Mouse (Mus musculus): ENCODE measurements around the gene Ntsr1.

Ntsr1 gene

DNA sequence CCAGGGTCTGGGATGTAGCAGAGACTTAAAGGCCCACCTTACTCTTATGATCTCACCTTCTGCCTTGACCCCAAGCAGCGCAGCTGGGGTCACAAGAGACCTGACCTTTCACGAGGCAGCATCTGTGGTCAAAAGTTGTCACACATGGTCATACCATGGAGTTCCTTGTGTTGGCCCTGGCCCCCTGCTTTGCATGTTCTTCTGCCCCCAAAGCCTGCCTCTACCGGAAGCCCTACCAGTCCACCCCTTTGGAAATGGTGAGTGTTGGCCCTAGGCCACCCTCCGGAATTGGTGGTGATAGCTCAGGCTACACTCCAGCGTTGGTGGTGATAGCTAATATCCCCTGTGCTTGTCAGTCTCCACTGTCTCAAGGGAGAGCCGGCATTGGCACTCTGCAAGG lies 63.5 kb downstream of the Ntsr1 start:
- no peak for DNase-seq

- DNase-seq: no peak
These were observed 64.1 kb downstream of the Ntsr1 start for GRCm38 (mm10) chr2:180563841-180564240.

GRCm38 (mm10) chr2:180566240-180566913 lies 66.6 kb downstream of the Ntsr1 start:
- DNase-seq: peak; percentile 73

GRCm38 (mm10) chr2:180569028-180569643 lies 69.4 kb downstream of the Ntsr1 start:
- DNase-seq: peak; percentile 45

- no peak for DNase-seq
These were observed 76.7 kb downstream of the Ntsr1 start for GRCm38 (mm10) chr2:180576482-180576881.

DNA sequence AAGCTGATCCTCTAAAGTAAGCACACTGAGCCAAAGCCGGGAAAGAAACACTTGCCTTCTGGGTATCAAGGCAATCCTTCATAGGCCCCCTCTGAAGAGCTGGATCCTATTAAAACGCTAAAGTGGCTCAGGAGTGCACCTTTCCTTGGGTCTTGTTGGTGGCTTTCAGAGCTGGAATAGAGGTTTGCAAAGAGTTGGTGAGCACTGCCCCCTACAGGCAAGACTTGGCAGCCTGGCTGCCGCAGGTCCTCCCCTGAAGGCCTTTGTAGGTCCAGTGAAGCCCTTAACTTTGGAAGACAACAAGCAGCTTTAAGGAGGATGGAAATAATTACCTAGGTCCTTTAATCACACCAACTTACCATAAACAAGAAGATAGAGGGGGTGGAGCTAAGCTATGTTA lies 78.9 kb downstream of the Ntsr1 start:
- peak; percentile 73 for DNase-seq

DNA sequence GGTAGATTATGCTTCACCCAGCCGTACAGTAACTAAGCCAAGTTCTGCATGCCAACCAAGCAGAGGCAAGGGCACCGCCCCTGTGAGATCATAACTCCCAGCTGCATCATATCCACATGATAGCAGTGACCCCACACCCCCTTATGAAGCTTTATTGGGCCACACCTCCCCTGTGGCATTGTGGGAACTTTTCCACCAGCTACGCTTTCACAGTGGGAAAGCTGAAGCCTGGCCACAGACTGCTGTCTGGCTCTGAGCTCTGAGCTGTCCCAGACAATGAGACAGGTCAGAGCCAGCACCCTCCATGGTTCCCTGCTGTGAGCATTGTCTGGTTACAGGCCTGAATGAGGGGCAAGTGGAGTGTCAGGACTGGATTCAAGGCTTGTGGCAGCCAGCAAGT lies 81.2 kb downstream of the Ntsr1 start, which contains the start of gene Mrgbp:
Gene Mrgbp (plus strand): TSS at position 303 of the 400 bp plus-strand sequence.
- no peak for DNase-seq

DNA sequence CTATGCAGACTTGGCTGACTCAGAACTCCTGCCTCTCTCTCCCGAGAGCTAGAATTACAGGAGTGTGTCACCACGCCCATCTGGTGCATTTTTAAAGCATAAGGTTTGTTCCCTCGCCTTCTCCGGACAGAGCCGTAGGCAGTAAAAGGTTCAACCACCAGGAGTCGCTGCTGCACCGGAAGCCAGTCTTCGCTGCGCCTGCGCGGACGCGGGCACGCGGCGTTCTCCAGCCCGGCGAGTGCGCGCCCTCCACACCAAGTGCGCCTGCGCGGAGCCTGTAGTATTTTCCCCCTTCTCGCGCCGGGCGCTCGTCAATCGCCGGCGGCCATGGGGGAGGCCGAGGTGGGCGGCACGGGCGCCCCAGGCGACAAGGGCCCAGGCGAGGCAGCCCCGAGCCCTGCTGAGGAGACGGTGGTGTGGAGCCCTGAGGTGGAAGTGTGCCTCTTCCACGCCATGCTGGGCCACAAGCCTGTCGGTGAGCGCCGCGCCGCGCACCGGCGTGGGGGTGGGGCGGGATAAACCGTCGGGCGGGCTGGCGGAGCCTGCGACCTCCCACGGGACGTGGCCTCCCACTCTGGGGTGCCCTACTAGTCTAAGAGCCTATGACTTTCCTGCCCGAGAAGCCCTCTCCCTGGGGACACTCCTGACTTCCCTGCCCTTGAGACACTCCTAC lies 82.8 kb downstream of the Ntsr1 start:
- DNase-seq: peak; percentile 96

- peak; percentile 20 for DNase-seq
These were observed 83.4 kb downstream of the Ntsr1 start for GRCm38 (mm10) chr2:180583154-180583507.

GRCm38 (mm10) chr2:180588736-180589122 lies 89.0 kb downstream of the Ntsr1 start:
- no peak for DNase-seq

DNA sequence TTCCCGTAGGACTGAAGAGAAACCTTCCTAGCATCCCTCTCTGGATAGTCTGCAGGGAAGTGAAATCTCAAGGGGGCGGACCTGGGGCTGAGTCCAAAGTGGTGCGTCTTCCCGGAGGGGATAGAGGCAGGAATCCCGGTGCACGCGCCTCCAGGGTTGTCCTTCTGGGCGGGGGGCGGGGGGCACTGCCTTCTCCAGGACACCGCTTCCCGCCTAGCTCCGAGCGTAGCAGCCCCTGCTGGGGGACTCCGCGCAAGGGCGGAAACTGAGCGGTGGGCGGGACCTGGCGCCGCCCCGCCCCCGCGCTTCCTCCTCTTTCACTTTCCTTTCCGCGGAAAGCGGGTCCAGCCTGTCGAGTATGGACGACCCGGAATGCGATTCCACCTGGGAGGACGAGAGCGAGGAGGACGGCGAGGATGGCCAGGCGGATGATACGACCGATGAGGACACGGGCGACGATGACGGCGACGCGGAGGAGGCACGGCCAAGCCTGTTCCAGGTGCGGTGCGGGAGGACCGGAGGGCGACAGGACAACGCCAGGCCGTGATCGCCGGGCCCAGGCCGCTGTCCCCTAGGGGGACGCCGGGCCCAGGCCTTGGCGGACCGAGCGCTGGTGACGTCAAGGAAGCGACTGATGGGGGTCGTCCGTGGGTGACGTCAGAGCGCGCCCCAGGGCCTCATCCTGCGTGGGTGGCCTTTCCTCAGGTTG lies 89.5 kb downstream of the Ntsr1 start, which contains the start of gene Ogfr:
Gene Ogfr (plus strand): TSS at position 123 of the 709 bp plus-strand sequence.
- DNase-seq: peak; percentile 86

Measured in liver (tissue).